Mouse (Mus musculus): ENCODE measurements around the gene Ifnb1.

DNA sequence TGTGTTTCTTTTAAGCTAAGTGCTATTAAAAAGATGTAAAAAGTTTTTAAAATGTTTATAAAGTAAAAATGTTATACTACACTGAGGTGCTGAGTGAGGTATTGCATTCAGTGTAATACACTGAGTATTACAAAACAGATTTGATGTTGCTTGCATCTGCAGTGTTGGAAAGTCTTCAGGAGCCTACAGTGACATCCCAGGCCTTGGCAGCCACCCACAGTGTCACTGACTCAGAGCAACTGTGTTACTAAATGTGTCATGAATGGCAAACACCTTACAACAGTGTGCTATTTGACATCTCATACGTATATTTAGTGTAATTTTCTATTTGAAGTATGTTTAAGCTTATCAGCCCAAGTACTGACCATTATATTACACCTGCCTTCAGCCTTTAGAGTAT is 25.4 kb upstream of the Ifnb1 start:
- TF ChIP-seq POLR2A (IDR thresholded peaks at IDR 0.05; ENCODE audit: borderline replicate concordance, low read depth, low read length) (no peak), CTCF (IDR thresholded peaks at IDR 0.05; ENCODE audit: low read depth, low read length) (no peak)

Data from bone marrow macrophage, adult 2 months (primary cell).